Mouse (Mus musculus): ENCODE data around the gene Loxl3. TPM values are rescaled to one million over a fixed set of nuclear protein-coding genes. Genes with fewer than 3 reads are reported as not detected.
A peak's percentile ranks its signal among the peaks of the same experiment; 100 is the strongest.

Gene Loxl3
- polyA plus RNA-seq, 1 experiment from 2014 or later, result 4.7 TPM

DNA sequence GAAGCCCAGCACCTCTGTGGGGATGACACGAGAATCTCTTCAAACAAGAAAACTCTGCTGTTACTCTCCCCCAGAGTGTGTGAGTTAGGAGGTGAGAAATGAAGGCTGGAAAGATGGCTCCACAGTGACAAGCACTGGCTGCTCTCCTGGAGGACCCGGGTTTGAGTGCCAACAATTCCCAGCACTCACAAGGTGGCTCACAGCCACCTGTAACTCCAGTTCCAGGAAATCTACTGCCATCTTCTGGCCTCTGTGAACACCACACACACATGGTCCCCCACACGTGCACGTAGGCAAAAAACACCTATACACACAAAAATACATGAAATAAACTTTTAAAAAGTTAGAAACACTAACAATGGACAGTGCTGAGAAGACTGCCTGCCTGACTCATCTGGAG lies 35.6 kb upstream of the Loxl3 start:
- Histone ChIP-seq H3K36me3 (ENCODE audit: control insufficient read depth, insufficient read depth) (no peaks in the 10 kb centered on the region), H3K9me3 (ENCODE audit: control insufficient read depth) (no peaks in the 10 kb centered on the region), H3K4me3 (ENCODE audit: low read depth, low read length) (no peak overlapping the region), H3K4me2 (replicated peaks; ENCODE audit: low read depth) (no peak overlapping the region), H3K9ac (ENCODE audit: low read depth, low read length) (no peak overlapping the region), H3K27me3 (replicated peaks; ENCODE audit: control insufficient read depth, insufficient read depth, low read length) (no peaks in the 10 kb centered on the region), H3K4me1 (replicated peaks; ENCODE audit: control insufficient read depth, insufficient read depth, low read length) (no peaks in the 10 kb centered on the region), H3K27ac (ENCODE audit: low read depth, low read length) (no peak overlapping the region)
- WGBS, result 76% methylated on average over 4 of the region's 4 CpGs
- no peak for ATAC-seq
- peak; percentile 44 for TF ChIP-seq CTCF (IDR thresholded peaks at IDR 0.05; ENCODE audit: low read depth)

DNA sequence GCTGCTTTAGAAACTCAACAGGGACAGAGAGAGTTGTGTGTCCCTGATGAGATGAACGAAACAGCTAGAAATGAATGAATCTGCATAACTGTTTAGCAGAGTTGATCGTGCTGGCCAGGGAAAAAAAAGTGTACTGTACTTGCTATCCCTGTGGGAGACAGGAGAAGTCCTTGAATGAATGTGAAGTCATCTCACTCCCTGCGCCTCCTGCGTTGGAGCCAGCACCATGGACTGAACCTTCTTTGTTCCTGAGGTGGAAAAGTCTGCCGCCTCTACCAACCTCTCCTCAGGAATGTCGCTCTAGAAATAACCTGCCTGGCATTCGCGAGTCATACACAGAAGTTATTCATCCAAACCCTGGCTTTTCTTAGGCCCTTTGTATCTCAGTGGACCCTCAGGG lies 34.0 kb upstream of the Loxl3 start:
- H3K9me3 ChIP-seq (ENCODE audit: control insufficient read depth), result no peaks in the 10 kb centered on the region
- 0 out of 2 replicates have a peak, but pooled peaks cover 2% of the 10 kb centered on the region for H3K4me1 ChIP-seq (replicated peaks; ENCODE audit: control insufficient read depth, insufficient read depth, low read length)
- no peak overlapping the region for H3K27ac ChIP-seq (ENCODE audit: low read depth, low read length)
- no peak overlapping the region for H3K4me3 ChIP-seq (ENCODE audit: low read depth, low read length)
- no peaks in the 10 kb centered on the region for H3K27me3 ChIP-seq (replicated peaks; ENCODE audit: control insufficient read depth, insufficient read depth, low read length)
- no peak overlapping the region for H3K9ac ChIP-seq (ENCODE audit: low read depth, low read length)
- WGBS, result 69% methylated on average over 8 of the region's 8 CpGs
- no peak overlapping the region for H3K4me2 ChIP-seq (replicated peaks; ENCODE audit: low read depth)
- no peak for TF ChIP-seq CTCF (IDR thresholded peaks at IDR 0.05; ENCODE audit: low read depth)
- ATAC-seq, result no peak
- no peaks in the 10 kb centered on the region for H3K36me3 ChIP-seq (ENCODE audit: control insufficient read depth, insufficient read depth)

DNA sequence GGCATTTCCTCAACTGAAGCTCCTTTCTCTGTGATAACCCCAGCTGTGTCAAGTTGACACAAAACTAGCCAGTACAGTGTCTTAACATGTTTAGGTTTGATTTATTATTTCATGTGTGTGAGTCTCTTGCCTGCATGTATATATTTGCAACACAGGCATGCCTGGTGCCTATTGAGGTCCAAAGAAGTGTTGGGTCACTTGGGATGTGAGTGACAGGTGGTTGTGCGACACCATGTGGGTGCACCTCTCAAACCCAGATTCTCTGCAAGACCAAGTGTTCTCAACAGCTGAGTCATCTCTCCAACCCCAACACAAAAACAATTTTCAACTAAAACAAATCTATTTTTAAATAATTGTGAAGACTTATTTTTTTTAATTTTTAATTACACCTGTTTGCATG lies 30.9 kb upstream of the Loxl3 start:
- Histone ChIP-seq H3K27me3 (replicated peaks; ENCODE audit: control insufficient read depth, insufficient read depth, low read length) (no peaks in the 10 kb centered on the region), H3K9me3 (ENCODE audit: control insufficient read depth) (no peaks in the 10 kb centered on the region), H3K9ac (ENCODE audit: low read depth, low read length) (no peak overlapping the region), H3K36me3 (ENCODE audit: control insufficient read depth, insufficient read depth) (no peaks in the 10 kb centered on the region), H3K4me2 (replicated peaks; ENCODE audit: low read depth) (no peak overlapping the region), H3K4me3 (ENCODE audit: low read depth, low read length) (no peak overlapping the region), H3K4me1 (replicated peaks; ENCODE audit: control insufficient read depth, insufficient read depth, low read length) (0 out of 2 replicates have a peak, but pooled peaks cover 3% of the 10 kb centered on the region), H3K27ac (ENCODE audit: low read depth, low read length) (no peak overlapping the region)
- no peak for TF ChIP-seq CTCF (IDR thresholded peaks at IDR 0.05; ENCODE audit: low read depth)
- ATAC-seq, result no peak
- WGBS, result 88% methylated on average over 1 of the region's 1 CpGs

DNA sequence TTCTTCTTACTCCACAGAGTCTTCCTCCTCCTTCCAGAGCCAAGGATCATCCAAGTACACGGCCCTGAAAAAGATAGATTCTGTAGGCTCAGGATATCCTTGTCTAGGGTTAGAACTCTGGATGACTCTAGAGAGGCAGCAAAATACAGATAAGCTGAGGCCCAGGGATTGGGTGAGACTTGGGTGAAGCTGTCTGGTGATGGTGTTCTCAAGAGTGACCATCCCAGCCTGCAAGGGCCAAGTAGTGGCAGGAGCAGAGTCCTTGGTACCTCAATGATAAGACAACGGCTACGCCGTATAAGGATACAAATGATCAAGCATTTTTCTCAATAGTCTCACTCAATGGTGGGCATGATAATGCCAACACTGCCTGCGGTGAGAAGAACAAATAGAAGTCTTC lies 30.1 kb upstream of the Loxl3 start:
- H3K9me3 ChIP-seq (ENCODE audit: control insufficient read depth), result no peaks in the 10 kb centered on the region
- H3K4me1 ChIP-seq (replicated peaks; ENCODE audit: control insufficient read depth, insufficient read depth, low read length), result 0 out of 2 replicates have a peak, but pooled peaks cover 3% of the 10 kb centered on the region
- H3K4me2 ChIP-seq (replicated peaks; ENCODE audit: low read depth), result no peak overlapping the region
- no peak for TF ChIP-seq CTCF (IDR thresholded peaks at IDR 0.05; ENCODE audit: low read depth)
- ATAC-seq, result no peak
- no peaks in the 10 kb centered on the region for H3K27me3 ChIP-seq (replicated peaks; ENCODE audit: control insufficient read depth, insufficient read depth, low read length)
- no peak overlapping the region for H3K27ac ChIP-seq (ENCODE audit: low read depth, low read length)
- H3K4me3 ChIP-seq (ENCODE audit: low read depth, low read length), result no peak overlapping the region
- WGBS, result 87% methylated on average over 5 of the region's 5 CpGs
- no peak overlapping the region for H3K9ac ChIP-seq (ENCODE audit: low read depth, low read length)
- no peaks in the 10 kb centered on the region for H3K36me3 ChIP-seq (ENCODE audit: control insufficient read depth, insufficient read depth)

DNA sequence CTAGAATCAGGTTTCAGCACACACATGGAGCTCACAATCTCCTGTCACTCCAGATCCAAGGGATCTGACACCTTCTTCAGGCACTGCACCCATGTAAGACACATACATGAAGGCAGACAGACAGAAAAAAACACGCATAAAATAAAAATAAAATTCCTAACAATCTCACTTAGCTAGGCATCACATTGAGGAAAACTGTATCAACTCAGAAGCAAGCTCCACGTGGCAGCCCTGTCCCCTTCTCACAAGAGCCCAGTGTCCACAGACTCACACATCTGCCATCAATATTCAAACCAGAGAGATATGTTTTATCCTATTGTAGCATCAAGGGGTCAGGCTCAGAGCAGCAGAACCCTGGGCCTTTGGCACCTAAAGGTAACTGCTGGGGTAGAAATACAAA lies 29.7 kb upstream of the Loxl3 start:
- H3K4me2 ChIP-seq (replicated peaks; ENCODE audit: low read depth), result no peak overlapping the region
- H3K36me3 ChIP-seq (ENCODE audit: control insufficient read depth, insufficient read depth), result no peaks in the 10 kb centered on the region
- ATAC-seq, result no peak
- 79% methylated on average over 2 of the region's 2 CpGs for whole genome bisulfite sequencing
- TF ChIP-seq CTCF (IDR thresholded peaks at IDR 0.05; ENCODE audit: low read depth), result no peak
- H3K4me1 ChIP-seq (replicated peaks; ENCODE audit: control insufficient read depth, insufficient read depth, low read length), result 0 out of 2 replicates have a peak, but pooled peaks cover 3% of the 10 kb centered on the region
- H3K4me3 ChIP-seq (ENCODE audit: low read depth, low read length), result no peak overlapping the region
- no peaks in the 10 kb centered on the region for H3K9me3 ChIP-seq (ENCODE audit: control insufficient read depth)
- no peak overlapping the region for H3K27ac ChIP-seq (ENCODE audit: low read depth, low read length)
- H3K9ac ChIP-seq (ENCODE audit: low read depth, low read length), result no peak overlapping the region
- no peaks in the 10 kb centered on the region for H3K27me3 ChIP-seq (replicated peaks; ENCODE audit: control insufficient read depth, insufficient read depth, low read length)

DNA sequence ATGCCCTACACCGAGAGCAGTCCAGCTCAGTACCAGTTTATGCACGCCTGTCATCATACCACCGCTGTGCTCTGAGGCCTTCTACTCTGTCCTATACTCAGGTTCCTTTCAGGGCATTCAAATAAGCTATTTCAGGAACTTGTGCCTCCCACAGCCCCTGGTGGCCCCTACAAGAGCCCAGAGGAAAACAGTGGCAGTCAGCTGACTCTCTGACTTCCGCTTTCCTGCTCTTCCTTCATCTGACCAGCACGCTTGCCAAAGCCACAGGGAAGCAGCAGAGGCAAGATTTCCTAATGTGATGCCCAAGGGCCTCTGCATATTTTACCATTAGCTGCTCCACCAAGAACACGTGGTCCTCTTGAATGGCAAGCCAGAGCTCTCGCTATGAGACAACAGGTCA lies 29.1 kb upstream of the Loxl3 start:
- ATAC-seq, result no peak
- H3K27me3 ChIP-seq (replicated peaks; ENCODE audit: control insufficient read depth, insufficient read depth, low read length), result no peaks in the 10 kb centered on the region
- H3K9ac ChIP-seq (ENCODE audit: low read depth, low read length), result no peak overlapping the region
- no peak overlapping the region for H3K27ac ChIP-seq (ENCODE audit: low read depth, low read length)
- H3K4me1 ChIP-seq (replicated peaks; ENCODE audit: control insufficient read depth, insufficient read depth, low read length), result 0 out of 2 replicates have a peak, but pooled peaks cover 3% of the 10 kb centered on the region
- no peak for TF ChIP-seq CTCF (IDR thresholded peaks at IDR 0.05; ENCODE audit: low read depth)
- no peaks in the 10 kb centered on the region for H3K9me3 ChIP-seq (ENCODE audit: control insufficient read depth)
- H3K4me2 ChIP-seq (replicated peaks; ENCODE audit: low read depth), result no peak overlapping the region
- no peak overlapping the region for H3K4me3 ChIP-seq (ENCODE audit: low read depth, low read length)
- no peaks in the 10 kb centered on the region for H3K36me3 ChIP-seq (ENCODE audit: control insufficient read depth, insufficient read depth)
- 64% methylated on average over 7 of the region's 7 CpGs for WGBS

Data from intestine, postnatal 0 days (tissue).